Mouse (Mus musculus) CH12.LX (cell line): ENCODE measurements around the gene Actr5. TPM values are rescaled to one million over a fixed set of nuclear protein-coding genes. Genes with fewer than 3 reads are reported as not detected.

Experiments
- DNase-seq: peaks from one replicate; pipeline ENCODE4 v3.0.0-alpha.2; 2013; ENCODE audit errors: extremely low read depth
- H3K27ac ChIP-seq: 2 replicates; pipeline ENCODE4 v1.5.1; 2012; ENCODE audit warnings: low read depth, mild to moderate bottlenecking, control low read depth, moderate library complexity; ENCODE audit not compliant: insufficient read depth
- H3K27me3 ChIP-seq: replicated peaks from 2 replicates; pipeline ENCODE3; 2012; ENCODE audit warnings: inconsistent platforms
- H3K36me3 ChIP-seq, 2 experiments: replicated peaks in 1 of 2; 2 replicates each; pipeline versions ENCODE3 to v1.6.1; 2012; ENCODE audit warnings: inconsistent platforms in 1 of 2, low read length in 1 of 2, mild to moderate bottlenecking in 1 of 2, mixed read lengths in 1 of 2, moderate library complexity in 1 of 2; ENCODE audit not compliant: control insufficient read depth in 1 of 2, insufficient read depth in 1 of 2
- H3K4me1 ChIP-seq, 2 experiments: 2 replicates each; pipeline ENCODE4 v1.6.1; 2012; ENCODE audit warnings: inconsistent platforms in 1 of 2, moderate library complexity in 1 of 2; ENCODE audit not compliant: insufficient read depth in 2 of 2, control insufficient read depth in 1 of 2
- H3K4me2 ChIP-seq: 2 replicates; pipeline ENCODE4 v1.6.1; 2012; ENCODE audit warnings: low read depth, mild to moderate bottlenecking, control low read depth; ENCODE audit not compliant: poor library complexity, insufficient read depth, severe bottlenecking
- H3K4me3 ChIP-seq, 3 experiments: fragments of 150-350 bp in 1 of 3; sonication (generic) in 1 of 3; replicated peaks in 1 of 3; 2 replicates each; pipeline versions ENCODE3 to v1.5.1; 2011 to 2012; ENCODE audit warnings: low read depth in 2 of 3, low read length in 2 of 3, mild to moderate bottlenecking in 2 of 3, moderate library complexity in 2 of 3, control low read depth in 1 of 3, improper control_type of control experiment in 1 of 3, inconsistent platforms in 1 of 3, mixed read lengths in 1 of 3; ENCODE audit not compliant: poor library complexity in 1 of 3
- H3K79me2 ChIP-seq: replicated peaks from 2 replicates; pipeline ENCODE4 v1.6.1; 2012; ENCODE audit warnings: mild to moderate bottlenecking, moderate library complexity; ENCODE audit not compliant: control insufficient read depth, poor library complexity, insufficient read depth, severe bottlenecking; ENCODE audit errors: extremely low read depth
- H3K9ac ChIP-seq: 2 replicates; pipeline ENCODE4 v1.6.1; 2012; ENCODE audit warnings: low read depth, mild to moderate bottlenecking, control low read depth, moderate library complexity; ENCODE audit not compliant: insufficient read depth
- H3K9me3 ChIP-seq: replicated peaks from 2 replicates; pipeline ENCODE3; 2012; ENCODE audit warnings: low read length, inconsistent platforms, mixed read lengths
- CHD2 ChIP-seq: IDR thresholded peaks from 2 replicates; pipeline ENCODE4 v1.6.1; 2011; ENCODE audit warnings: low read length, improper control_type of control experiment
- CTCF ChIP-seq, 2 experiments: IDR thresholded peaks in 1 of 2; conservative IDR thresholded peaks in 1 of 2; 2 replicates each; pipeline ENCODE4 v1.5.1; 2011 to 2012; ENCODE audit warnings: low read depth in 2 of 2, low read length in 2 of 2, improper control_type of control experiment in 1 of 2, inconsistent platforms in 1 of 2, mild to moderate bottlenecking in 1 of 2, moderate library complexity in 1 of 2
- E2F4 ChIP-seq: IDR thresholded peaks from 2 replicates; pipeline ENCODE4 v1.6.1; 2011; ENCODE audit warnings: low read depth, low read length, improper control_type of control experiment; ENCODE audit not compliant: insufficient replicate concordance
- ETS1 ChIP-seq: conservative IDR thresholded peaks from 2 replicates; pipeline ENCODE4 v1.6.1; 2012; ENCODE audit warnings: low read depth, mild to moderate bottlenecking, inconsistent platforms, low read length, improper control_type of control experiment, moderate library complexity
- GABPA ChIP-seq: IDR thresholded peaks from 2 replicates; pipeline ENCODE4 v1.6.1; 2012; ENCODE audit warnings: low read depth, low read length, improper control_type of control experiment, inconsistent platforms; ENCODE audit not compliant: insufficient replicate concordance
- JUN ChIP-seq: IDR thresholded peaks from 2 replicates; pipeline ENCODE4 v1.6.1; 2011; ENCODE audit warnings: low read depth, mild to moderate bottlenecking, low read length, improper control_type of control experiment, moderate library complexity; ENCODE audit not compliant: insufficient read depth
- KAT2A ChIP-seq: IDR thresholded peaks from 2 replicates; pipeline ENCODE4 v1.6.1; 2012; ENCODE audit warnings: low read length, improper control_type of control experiment, inconsistent platforms; ENCODE audit not compliant: insufficient replicate concordance
- MEF2A ChIP-seq: IDR thresholded peaks from 2 replicates; pipeline ENCODE4 v1.6.1; 2014; ENCODE audit warnings: low read depth, mild to moderate bottlenecking, inconsistent platforms, low read length, improper control_type of control experiment, borderline replicate concordance
- MYC ChIP-seq: IDR thresholded peaks from 2 replicates; pipeline ENCODE4 v1.6.1; 2011; ENCODE audit warnings: low read depth, mild to moderate bottlenecking, improper control_type of control experiment, low read length
- POLR2A ChIP-seq: IDR thresholded peaks from 2 replicates; pipeline ENCODE4 v1.6.1; 2011; ENCODE audit warnings: low read depth, mild to moderate bottlenecking, improper control_type of control experiment, low read length
- SIN3A ChIP-seq: IDR thresholded peaks from 2 replicates; pipeline ENCODE4 v1.6.1; 2012; ENCODE audit warnings: low read length, improper control_type of control experiment, inconsistent platforms
- SMC3 ChIP-seq: IDR thresholded peaks from 2 replicates; pipeline ENCODE4 v1.6.1; 2011; ENCODE audit warnings: low read depth, low read length, improper control_type of control experiment
- ZC3H11A ChIP-seq: IDR thresholded peaks from 2 replicates; pipeline ENCODE4 v1.6.1; 2012; ENCODE audit warnings: low read depth, mild to moderate bottlenecking, inconsistent platforms, low read length, improper control_type of control experiment
- ZMIZ1 ChIP-seq: IDR thresholded peaks from 2 replicates; pipeline ENCODE4 v1.6.1; 2012; ENCODE audit warnings: low read depth, mild to moderate bottlenecking, inconsistent platforms, low read length, improper control_type of control experiment
- dilution Hi-C: fragments of 300-500 bp; cut with MboI; formaldehyde crosslinking; loops from 2 replicates; pipeline ENCODE4 v1.14.3; 2020; ENCODE audit warnings: low sequenced_read_pairs; ENCODE audit not compliant: extremely low pct_unique_long_range_greater_than_20kb, extremely low pct_ligation_motif_present
- in situ Hi-C: fragments of 300-500 bp; cut with MboI; formaldehyde crosslinking; loops from 3 replicates; pipeline ENCODE4 v1.14.3; 2019; ENCODE audit warnings: low sequenced_read_pairs, low pct_ligation_motif_present, low pct_unique_long_range_greater_than_20kb, mixed read lengths
- polyA plus RNA-seq: library from polyadenylated mRNA; unstranded; fragments of >175 nt; gene quantifications from 2 replicates; pipeline ENCODE4 v1.2.1, GENCODE M21; 2012; ENCODE audit warnings: low read depth; ENCODE audit not compliant: insufficient read length
- total RNA-seq, 2 experiments: library from RNA; depleted of rRNA; stranded (reverse); fragments of 300-350 nt in 1 of 2; fragments of >200 nt in 1 of 2; gene quantifications; 2 replicates each; pipeline ENCODE4 v1.2.3; 2012 to 2014

The Actr5 gene
- total and polyA plus RNA-seq, 3 experiments: 13.9 to 20.3 (median 19.8) TPM

DNA sequence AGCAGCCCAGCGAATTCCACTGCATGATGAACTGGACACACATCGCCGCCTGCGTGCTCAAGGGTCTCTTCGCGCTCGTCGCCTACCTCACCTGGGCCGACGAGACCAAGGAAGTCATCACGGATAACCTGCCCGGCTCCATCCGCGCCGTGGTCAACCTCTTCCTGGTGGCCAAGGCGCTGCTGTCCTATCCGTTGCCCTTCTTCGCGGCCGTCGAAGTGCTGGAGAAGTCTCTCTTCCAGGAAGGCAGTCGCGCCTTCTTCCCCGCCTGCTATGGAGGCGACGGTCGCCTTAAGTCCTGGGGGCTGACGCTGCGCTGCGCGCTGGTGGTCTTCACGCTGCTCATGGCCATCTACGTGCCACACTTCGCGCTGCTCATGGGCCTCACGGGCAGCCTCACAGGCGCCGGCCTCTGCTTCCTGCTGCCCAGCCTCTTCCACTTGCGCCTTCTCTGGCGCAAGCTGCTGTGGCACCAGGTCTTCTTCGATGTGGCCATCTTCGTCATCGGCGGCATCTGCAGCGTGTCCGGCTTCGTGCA lies 10.2 kb upstream of the Actr5 start:
- no peak overlapping the region for H3K4me2 ChIP-seq
- no peaks in the 10 kb centered on the region for H3K79me2 ChIP-seq
- no peaks in the 10 kb centered on the region for H3K4me1 ChIP-seq
- TF ChIP-seq ETS1 (no peak), GABPA (no peak)
- TF ChIP-seq, all 38 proteins: peak for 0
- in situ Hi-C loops (no loop called here), dilution Hi-C loops (no loop called here)
- Histone ChIP-seq H3K27ac (no peak overlapping the region), H3K9me3 (peaks cover 13% of the 10 kb centered on the region), H3K9ac (no peak overlapping the region), H3K4me3 (no peak overlapping the region), H3K27me3 (peaks cover 36% of the 10 kb centered on the region), H3K36me3 (no peaks in the 10 kb centered on the region)
- DNase-seq: no peak

DNA sequence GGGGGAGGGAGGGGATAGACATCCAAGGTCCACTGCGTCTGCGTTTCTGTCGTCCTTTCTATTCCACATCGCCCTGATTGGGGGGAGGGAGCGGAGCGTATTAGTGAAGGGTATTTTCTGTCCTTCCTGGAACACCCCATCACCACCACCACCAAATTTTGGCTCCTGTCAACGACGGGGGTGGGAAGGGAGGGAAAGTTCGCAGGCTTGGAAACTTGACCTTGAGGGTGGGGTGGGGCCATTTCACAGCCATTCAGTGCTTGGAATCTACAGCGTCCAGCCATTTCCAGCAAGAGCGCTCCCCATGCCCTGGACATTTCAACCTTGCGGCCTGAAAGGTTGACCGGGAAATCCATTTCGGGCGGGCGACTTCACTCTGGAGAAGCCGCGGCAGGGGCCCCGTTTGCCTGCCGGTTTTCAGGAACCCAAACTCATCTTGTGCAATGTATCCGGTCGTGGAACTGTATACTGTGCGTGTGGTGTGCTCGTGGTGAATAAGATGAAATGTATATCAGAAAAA lies 9.5 kb upstream of the Actr5 start:
- Histone ChIP-seq H3K4me1 (no peaks in the 10 kb centered on the region), H3K27me3 (peaks cover 35% of the 10 kb centered on the region), H3K79me2 (no peaks in the 10 kb centered on the region), H3K4me3 (no peak overlapping the region), H3K4me2 (no peak overlapping the region), H3K36me3 (no peaks in the 10 kb centered on the region), H3K27ac (no peak overlapping the region), H3K9ac (no peak overlapping the region), H3K9me3 (peaks cover 11% of the 10 kb centered on the region)
- in situ Hi-C loops (no loop called here), dilution Hi-C loops (no loop called here)
- DNase-seq: no peak
- TF ChIP-seq SMC3 (no peak), CTCF (conservative IDR thresholded peaks at IDR 0.05 in 1 of 2, IDR thresholded peaks at IDR 0.05 in 1 of 2; ENCODE audit: low read depth in 2 of 2, low read length in 2 of 2) (no peak), POLR2A (no peak), ZMIZ1 (no peak), MEF2A (no peak), ETS1 (no peak), JUN (no peak), SIN3A (no peak), CHD2 (no peak), E2F4 (no peak)

DNA sequence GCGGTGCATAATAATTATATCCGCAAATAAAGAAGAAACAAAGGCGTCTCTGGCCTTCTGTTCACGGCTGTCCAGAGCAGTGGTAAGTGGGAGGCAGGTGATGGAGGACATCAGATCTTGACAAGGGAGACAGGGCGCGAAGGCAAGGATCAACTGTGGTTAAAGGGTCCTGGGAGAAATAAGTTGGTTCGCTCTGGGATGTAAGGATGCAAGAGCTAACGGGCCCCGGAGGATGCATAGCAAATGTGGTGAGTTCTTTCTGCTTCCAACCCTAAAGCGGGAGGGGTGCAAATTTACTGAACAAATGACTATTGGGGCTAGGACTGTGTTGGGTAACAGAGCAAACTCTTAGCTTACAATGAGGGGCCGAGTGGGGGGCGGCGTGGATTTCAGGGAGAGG lies 9.0 kb upstream of the Actr5 start:
- H3K27me3 ChIP-seq: peaks cover 37% of the 10 kb centered on the region
- in situ Hi-C loops: no loop called here
- TF ChIP-seq ZC3H11A (no peak), ZMIZ1 (no peak), MYC (no peak), KAT2A (no peak)

More for the DNA sequence above, 9.0 kb upstream of the Actr5 start:
- Histone ChIP-seq H3K4me1 (no peaks in the 10 kb centered on the region), H3K4me3 (no peak overlapping the region), H3K36me3 (no peaks in the 10 kb centered on the region), H3K4me2 (no peak overlapping the region), H3K79me2 (no peaks in the 10 kb centered on the region), H3K9me3 (peaks cover 11% of the 10 kb centered on the region), H3K9ac (no peak overlapping the region), H3K27ac (no peak overlapping the region)
- DNase-seq: no peak
- dilution Hi-C loops: no loop called here
